Mouse (Mus musculus) 416B (cell line): Measurements from ENCODE around the gene Gm45140.

Experiments used
- DNase-seq: peaks from one replicate; pipeline ENCODE4 v3.0.0; 2011; ENCODE audit warnings: low read depth

Gm45140 gene

DNA sequence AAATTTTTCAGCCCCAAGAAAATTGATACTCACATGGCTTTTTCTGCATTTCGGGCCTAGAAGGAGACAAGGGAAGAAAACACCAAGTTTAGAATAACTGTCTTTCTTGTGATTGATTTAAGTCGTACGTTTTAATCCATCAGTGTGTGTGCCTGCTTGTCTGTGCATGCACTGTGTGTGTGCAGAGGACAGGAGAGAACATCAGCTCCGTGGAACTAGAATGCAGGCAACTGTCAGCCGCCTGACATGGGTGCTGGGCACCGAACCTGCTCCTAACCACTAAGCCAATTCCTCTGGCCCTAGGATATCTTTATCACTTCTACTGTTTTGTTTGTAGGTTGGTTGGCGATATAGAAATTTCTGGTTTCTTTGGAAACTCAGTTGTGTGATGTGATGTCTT lies at the start of gene Gm45140:
TSS of gene Gm45140 (minus strand) at position 101 of the 400 bp plus-strand sequence.
- no peak for DNase-seq

DNA sequence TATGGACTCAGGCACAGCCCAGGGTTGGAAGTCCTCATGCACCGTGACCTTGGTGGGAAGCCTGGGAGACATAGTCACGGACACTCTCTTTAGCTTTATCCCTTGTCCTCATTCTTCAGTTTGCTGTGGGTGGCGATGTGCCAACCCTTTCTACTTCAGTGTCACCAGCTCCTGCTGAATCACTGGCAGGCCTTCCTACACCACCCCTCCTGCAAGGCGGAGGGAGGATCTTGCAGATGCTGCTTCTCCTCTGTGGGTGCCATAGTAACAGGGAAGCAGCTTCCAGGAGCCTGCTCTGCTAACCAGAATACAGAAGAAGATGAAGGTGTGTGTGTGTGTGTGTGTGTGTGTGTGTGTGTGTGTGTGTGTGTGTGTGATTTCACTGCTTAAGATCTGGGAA lies 47.2 kb upstream of the Gm45140 start:
- DNase-seq, result peak; percentile 87

DNA sequence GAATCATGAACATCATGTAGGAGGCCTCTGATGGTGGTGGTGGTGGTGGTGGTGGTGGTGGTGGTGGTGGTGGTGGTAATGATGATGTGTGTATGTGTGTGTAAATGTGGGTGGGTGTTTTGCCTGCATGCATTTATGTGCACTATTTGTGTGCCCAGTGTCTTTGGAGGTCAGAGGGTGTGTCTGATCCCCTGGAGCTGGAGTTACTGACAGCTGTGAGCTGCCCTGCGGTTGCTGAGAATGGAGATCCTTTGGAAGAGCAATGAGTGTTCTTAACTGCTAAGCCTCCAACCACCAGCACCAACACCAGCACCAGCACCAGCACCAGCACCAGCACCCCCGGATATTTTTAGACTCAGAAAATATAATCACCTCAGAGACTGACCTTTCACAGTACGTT lies 46.6 kb upstream of the Gm45140 start:
- no peak for DNase-seq

DNA sequence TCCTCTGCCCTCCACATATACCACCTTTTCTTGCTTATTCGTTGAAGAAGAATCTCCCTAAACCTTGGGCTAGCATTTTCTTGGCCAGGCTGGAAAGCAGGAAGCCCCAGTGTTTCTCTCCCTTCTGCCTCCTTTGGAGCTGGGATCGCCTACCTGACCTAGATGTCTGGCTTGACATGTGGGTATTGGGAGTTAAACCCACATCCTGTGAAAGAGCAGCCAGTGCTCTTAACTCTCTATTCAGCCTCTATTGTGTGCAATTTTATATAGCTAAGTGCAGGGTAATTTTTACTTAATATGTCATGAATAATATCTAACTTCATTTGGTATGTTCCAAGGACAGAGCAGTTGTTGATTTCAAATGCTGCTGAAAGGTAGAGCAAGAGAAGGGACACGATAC lies 44.0 kb upstream of the Gm45140 start:
- DNase-seq, result peak; percentile 53

DNA sequence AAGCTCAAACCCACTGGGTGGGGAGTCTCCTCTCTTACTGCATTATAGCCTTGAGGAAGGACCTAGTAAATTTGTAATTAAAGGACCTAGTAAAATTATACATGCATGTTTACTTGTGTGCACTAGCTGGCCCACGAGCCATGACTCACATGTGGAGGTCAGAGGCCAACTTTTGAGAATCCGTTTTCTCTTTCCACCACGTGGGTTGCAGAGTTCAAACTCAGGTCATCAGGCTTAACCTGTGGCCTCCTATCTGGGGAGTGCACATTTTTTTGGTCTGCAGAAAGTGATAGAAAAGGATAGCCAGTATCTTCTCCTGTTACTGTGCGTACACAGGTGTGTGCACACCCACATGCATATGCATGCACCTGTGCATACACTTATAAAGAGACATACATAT lies 43.4 kb upstream of the Gm45140 start:
- DNase-seq, result peak; percentile 85

- DNase-seq, result peak; percentile 96
Observed at GRCm38 (mm10) chr6:87876068-87876643, 40.6 kb upstream of the Gm45140 start.

- no peak for DNase-seq
Observed at GRCm38 (mm10) chr6:87875562-87875961, 40.0 kb upstream of the Gm45140 start.

- peak; percentile 86 for DNase-seq
Observed at GRCm38 (mm10) chr6:87875083-87875482, 39.5 kb upstream of the Gm45140 start.

DNA sequence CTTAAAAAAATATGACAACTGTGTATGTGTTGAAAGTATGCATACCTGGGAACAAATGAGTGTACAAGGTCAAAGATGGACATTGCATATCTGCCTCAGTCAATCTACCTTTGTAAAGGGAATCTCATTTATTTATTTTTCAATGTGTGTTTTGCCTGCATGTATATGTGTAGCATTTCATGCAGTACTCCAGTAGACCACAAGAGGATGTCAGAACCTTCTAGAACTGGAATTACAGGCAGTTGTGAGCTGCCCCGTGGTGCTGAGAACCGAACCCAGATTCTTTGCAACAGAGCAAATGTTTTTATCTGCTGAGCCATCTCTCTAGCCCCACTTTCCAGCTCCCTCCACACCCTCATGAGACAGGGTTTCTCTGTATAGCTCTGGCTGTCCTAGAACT lies 38.4 kb upstream of the Gm45140 start:
- DNase-seq, result no peak

GRCm38 (mm10) chr6:87873104-87873503 lies 37.5 kb upstream of the Gm45140 start:
- DNase-seq, result peak; percentile 39

- DNase-seq, result no peak
Observed at GRCm38 (mm10) chr6:87871240-87871639, 35.6 kb upstream of the Gm45140 start.

DNA sequence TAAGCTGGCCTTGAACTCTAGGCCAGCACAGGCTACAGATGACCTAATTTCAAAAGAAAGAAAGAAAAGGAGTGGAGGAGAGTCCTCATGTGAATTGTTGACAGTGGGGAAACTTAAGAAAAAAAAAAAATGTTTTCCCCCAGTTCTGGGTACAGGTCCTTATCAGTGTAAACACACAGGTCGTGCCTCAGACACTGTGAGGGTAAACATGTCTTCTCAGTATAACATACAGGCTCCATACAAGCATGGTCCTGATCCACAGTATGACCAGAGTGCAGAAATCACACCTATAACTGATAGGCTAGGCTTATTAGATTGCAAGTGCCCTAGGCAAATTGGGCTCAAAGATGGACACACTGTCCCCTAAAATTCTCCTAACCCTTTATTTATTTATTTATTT lies 34.8 kb upstream of the Gm45140 start:
- DNase-seq, result no peak

DNA sequence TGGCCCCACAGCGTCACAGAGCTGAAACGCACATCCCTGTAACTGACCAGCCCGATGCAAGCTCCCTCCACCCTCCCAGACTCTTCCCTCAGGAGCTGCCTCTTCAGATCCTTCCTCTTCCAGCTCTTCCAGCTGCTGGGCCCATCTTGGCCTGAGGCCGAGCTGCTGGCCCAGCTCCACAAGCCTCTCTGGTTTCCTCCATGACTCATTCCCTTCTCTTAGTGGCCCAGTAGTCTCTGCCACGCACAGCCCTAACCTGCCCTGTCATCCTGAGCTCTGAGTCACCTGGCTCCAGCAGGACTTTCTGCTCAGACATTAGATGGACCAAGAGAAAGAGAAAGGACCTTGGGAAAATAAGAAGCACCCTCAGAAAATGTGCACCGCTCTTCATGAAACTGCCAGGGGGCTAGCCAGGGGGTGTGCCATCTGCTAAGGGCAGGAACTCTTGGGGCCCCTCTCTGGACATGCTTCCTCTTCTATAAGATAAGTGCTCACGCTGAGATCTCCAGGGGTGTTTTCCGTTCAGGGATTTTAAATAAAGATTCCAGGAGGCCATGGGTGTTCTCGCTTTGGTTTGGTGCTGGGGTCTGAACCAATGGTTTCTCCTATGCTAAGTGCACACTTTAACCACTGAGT lies 33.4 kb upstream of the Gm45140 start:
- peak; percentile 94 for DNase-seq

DNA sequence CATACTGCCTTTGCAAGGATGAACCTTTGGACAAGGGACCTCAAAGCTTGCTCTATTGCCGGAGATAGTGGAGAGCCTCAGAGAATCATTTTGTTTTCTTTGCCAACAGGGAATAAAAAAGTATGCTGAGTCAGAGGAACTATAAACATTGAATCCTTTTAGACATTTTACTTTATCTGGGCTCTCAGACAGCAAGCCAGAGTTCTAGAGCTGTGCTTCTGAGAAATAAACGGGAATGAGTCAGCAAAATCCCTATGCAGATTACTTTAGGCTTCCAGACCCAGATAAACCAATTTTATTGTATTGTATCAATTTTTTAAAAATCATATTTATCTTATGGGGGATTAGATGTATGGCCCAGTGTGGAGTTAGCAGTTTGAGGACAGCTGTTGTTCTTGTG lies 31.7 kb upstream of the Gm45140 start:
- DNase-seq, result peak; percentile 33

DNA sequence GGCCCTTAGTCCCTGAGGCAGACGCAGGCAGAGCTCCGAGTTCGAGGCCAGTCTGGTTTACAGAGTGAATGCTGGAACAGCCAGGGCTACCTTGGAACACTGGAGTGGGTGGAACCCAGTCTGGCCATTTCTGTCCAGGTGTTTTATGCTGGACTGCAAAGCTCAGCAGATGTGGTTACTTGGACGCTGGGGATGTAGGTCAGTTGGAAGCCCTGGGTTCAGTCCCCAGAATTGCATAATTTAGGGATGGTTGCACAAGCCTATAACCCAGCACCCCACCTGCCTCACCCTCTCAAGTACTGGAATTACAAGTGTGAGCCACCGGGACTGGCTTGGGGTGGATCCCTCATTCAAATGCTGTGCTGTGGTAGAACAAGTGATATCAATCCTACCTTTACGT lies 30.6 kb upstream of the Gm45140 start:
- DNase-seq, result no peak

DNA sequence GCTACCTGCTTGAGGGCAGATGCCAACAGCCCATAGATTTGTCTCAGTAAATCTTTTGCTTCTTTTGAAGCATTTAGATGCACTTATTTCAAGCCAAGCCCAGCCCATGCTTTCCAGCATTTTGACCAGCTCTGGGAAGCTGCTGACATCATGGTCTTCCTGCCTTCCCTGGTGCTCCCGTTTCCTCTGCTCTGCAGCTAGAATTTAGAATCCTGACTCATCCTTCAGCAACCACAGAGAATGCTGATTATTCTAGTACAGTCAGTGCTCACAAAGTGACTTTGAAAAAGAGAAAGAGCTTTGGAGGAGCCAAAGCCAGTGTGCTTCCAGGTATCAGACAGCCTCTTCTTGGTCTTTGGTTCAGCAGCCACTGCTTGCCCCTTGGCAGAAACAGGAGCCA lies 21.5 kb upstream of the Gm45140 start:
- DNase-seq, result no peak

- no peak for DNase-seq
Observed at GRCm38 (mm10) chr6:87853446-87853845, 17.9 kb upstream of the Gm45140 start.

GRCm38 (mm10) chr6:87851871-87852270 lies 16.3 kb upstream of the Gm45140 start:
- no peak for DNase-seq

- DNase-seq, result peak; percentile 96
Observed at GRCm38 (mm10) chr6:87850900-87851614, 15.5 kb upstream of the Gm45140 start, which contains the start of gene Cnbp. Cnbp (minus strand) TSS chr6:87851106.

DNA sequence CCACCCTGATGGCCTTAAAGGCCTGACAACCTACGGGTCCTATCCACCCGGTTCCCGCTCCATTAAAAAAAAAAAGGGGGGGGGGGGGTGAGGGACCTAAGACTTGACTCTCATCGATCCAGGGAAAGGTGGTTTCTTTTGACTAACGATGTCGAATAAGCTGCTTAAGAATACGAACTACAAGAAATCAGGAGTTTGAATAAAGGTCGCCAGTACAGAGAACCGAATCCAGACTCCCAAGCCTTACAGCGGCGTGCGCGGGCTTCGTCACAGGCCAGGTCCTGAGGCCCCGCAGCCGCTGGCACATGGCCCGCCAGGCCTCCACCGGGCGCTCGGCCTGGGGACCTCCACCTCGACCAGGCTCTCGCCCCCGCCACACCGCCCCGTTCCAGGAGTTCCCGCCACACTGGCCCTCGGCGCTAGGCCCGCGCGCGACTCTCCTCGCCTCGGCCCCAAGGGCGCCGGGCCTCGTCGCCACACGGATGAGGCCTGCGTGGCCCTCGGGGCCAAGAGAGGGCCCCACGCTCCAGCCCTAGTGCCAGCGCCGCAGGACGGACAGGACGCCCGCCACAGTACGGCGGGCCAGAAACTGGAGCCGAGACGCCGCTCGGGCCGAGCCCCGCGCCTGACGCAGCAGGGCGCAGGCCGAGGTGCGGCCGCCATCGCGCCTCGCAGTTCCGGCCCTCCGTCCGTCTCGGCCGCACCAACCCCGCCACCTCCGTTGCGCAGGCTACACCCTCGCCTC lies 14.7 kb upstream of the Gm45140 start:
- DNase-seq, result no peak

- peak; percentile 91 for DNase-seq
Observed at GRCm38 (mm10) chr6:87849780-87850154, 14.2 kb upstream of the Gm45140 start.

GRCm38 (mm10) chr6:87846813-87847212 lies 11.2 kb upstream of the Gm45140 start:
- DNase-seq, result no peak
